Mouse (Mus musculus): Measurements from ENCODE around the gene Scd2.

GRCm38 (mm10) chr19:44292941-44293768, at the start of gene Scd2:
- TF ChIP-seq CTCF (IDR thresholded peaks at IDR 0.05; ENCODE audit: extremely low read depth, insufficient read depth, low read length) (no peak), POLR2A (IDR thresholded peaks at IDR 0.05; ENCODE audit: extremely low read depth, insufficient read depth, low read length) (no peak)
